ENCODE assay signal across 11 mouse cellular contexts in the genomic region with DNA sequence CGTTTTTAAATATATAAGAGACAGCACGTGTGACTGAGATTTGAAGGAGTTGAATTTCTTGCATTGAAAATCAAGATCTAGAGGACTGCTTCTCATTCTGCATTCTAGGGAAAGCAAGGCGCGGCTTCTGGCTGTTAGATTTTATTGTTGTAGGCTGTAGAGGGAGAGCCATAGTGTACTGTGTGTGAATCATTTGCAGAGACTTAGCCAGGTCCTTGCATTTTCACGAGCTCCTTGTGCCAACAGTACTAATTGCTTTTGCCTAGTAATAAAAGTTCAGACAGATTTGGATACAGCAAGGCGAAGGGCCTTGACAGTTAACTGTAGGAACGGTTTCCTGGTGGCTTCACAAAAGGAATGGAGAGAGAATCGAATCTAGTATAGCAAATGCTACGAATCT. TPM values are rescaled to one million over a fixed set of nuclear protein-coding genes. Genes with fewer than 3 reads are reported as not detected.
A peak's percentile ranks its signal among the peaks of the same experiment; 100 is the strongest.
DNase-seq lines count a peak whose midpoint lies in the region; ATAC-seq and TF ChIP-seq lines count a peak whose summit lies in the region.
"Had no signal": no experiment of that assay in that cellular context is flagged by ENCODE, and none has a peak within 500 bp of the region (broad histone marks: within the 10 kb centered on the region; RNA-seq: fewer than 3 reads in every experiment).

No protein-coding gene starts in this region.

- H3K27me3 ChIP-seq in hindbrain, embryonic 13.5 days, result no peaks in the 10 kb centered on the region
- H3K27me3 ChIP-seq in hindbrain, embryonic 10.5 days (ENCODE audit: insufficient read depth, poor library complexity, severe bottlenecking), result no peaks in the 10 kb centered on the region
- H3K27me3 ChIP-seq in forebrain, embryonic 13.5 days, result no peaks in the 10 kb centered on the region
- H3K27me3 ChIP-seq in limb, embryonic 14.5 days (ENCODE audit: control insufficient read depth, insufficient read depth, low read length), result no peaks in the 10 kb centered on the region

- no peak overlapping the region for H3K27ac ChIP-seq in hindbrain, embryonic 13.5 days
- no peak overlapping the region for H3K27ac ChIP-seq in hindbrain, embryonic 10.5 days
- no peak overlapping the region for H3K27ac ChIP-seq in forebrain, embryonic 13.5 days
- H3K27ac ChIP-seq in limb, embryonic 14.5 days (replicated peaks; ENCODE audit: low read depth, low read length), result no peak overlapping the region

- intact Hi-C loops in left cerebral cortex, postnatal 10 days (cut with DNase I), result loop anchor here (5.0 kb wide), 1 partner anchor 115 kb away; no protein-coding TSS in a partner anchor

- no peak overlapping the region for H3K4me3 ChIP-seq in hindbrain, embryonic 13.5 days
- H3K4me3 ChIP-seq in hindbrain, embryonic 10.5 days, result no peak overlapping the region
- H3K4me3 ChIP-seq in forebrain, embryonic 13.5 days, result no peak overlapping the region
- H3K4me3 ChIP-seq in limb, embryonic 14.5 days (replicated peaks; ENCODE audit: low read length), result peak overlapping the region; percentile 82; the same call in 1 of the 2 replicates

- no peak for TF ChIP-seq POLR2A in brain, embryonic 14.5 days (IDR thresholded peaks at IDR 0.05; ENCODE audit: borderline replicate concordance, extremely low read depth, insufficient read depth, insufficient read length, poor library complexity, severe bottlenecking)
- TF ChIP-seq POLR2A in limb, embryonic 14.5 days (IDR thresholded peaks at IDR 0.05; ENCODE audit: borderline replicate concordance, extremely low read depth, insufficient read depth, insufficient read length), result no peak

- DNase-seq in hindbrain, embryonic 10.5 days (ENCODE audit: low spot score), result no peak
- DNase-seq in brain, embryonic 14.5 days (ENCODE audit: low read depth), result peak; percentile 37
- DNase-seq in limb, embryonic 14.5 days (ENCODE audit: low spot score), result no peak
- DNase-seq in adrenal gland, postnatal 25 days, result no peak
- DNase-seq in left cerebral cortex, postnatal 10 days (ENCODE audit: extremely low spot score in 1 of 2, low spot score in 2 of 2), result no peak
- DNase-seq in frontal cortex, adult 2 months (ENCODE audit: extremely low spot score in 1 of 2, low spot score in 1 of 2), result no peak
- DNase-seq: right cerebral cortex, postnatal 4 days; thymus, postnatal 4 days had no signal

- H3K9me3 ChIP-seq in hindbrain, embryonic 13.5 days, result no peaks in the 10 kb centered on the region
- no peaks in the 10 kb centered on the region for H3K9me3 ChIP-seq in hindbrain, embryonic 10.5 days
- no peaks in the 10 kb centered on the region for H3K9me3 ChIP-seq in forebrain, embryonic 13.5 days (replicated peaks)
- no peaks in the 10 kb centered on the region for H3K9me3 ChIP-seq in limb, embryonic 14.5 days (ENCODE audit: control insufficient read depth, low read length)

- no peak for ATAC-seq in hindbrain, embryonic 13.5 days (ENCODE audit: low FRiP score)
- no peak for ATAC-seq in forebrain, embryonic 13.5 days
- ATAC-seq in limb, embryonic 14.5 days (ENCODE audit: low FRiP score, low read depth), result no peak
- ATAC-seq: activated CD4-positive, CD25-positive, alpha-beta regulatory T cell, adult 4 months had no signal

- TF ChIP-seq CTCF in brain, embryonic 14.5 days (IDR thresholded peaks at IDR 0.05; ENCODE audit: borderline replicate concordance, extremely low read depth, insufficient read depth, insufficient read length), result no peak

- no peaks in the 10 kb centered on the region for H3K36me3 ChIP-seq in hindbrain, embryonic 13.5 days
- H3K36me3 ChIP-seq in hindbrain, embryonic 10.5 days, result 0 out of 2 replicates have a peak, but pooled peaks cover 7% of the 10 kb centered on the region
- H3K36me3 ChIP-seq in forebrain, embryonic 13.5 days (ENCODE audit: poor library complexity, severe bottlenecking), result no peaks in the 10 kb centered on the region
- H3K36me3 ChIP-seq in limb, embryonic 14.5 days (ENCODE audit: control insufficient read depth, insufficient read depth, low read length), result no peaks in the 10 kb centered on the region

- H3K9ac ChIP-seq in hindbrain, embryonic 13.5 days, result no peak overlapping the region; the same call in 1 of the 2 replicates
- H3K9ac ChIP-seq in forebrain, embryonic 13.5 days, result peak overlapping the region; percentile 18; the same call in 1 of the 2 replicates
- H3K9ac ChIP-seq in limb, embryonic 14.5 days (ENCODE audit: low read depth, low read length, severe bottlenecking), result no peak overlapping the region

- H3K4me2 ChIP-seq in hindbrain, embryonic 13.5 days, result peak overlapping the region; percentile 87
- peak overlapping the region; percentile 91 for H3K4me2 ChIP-seq in forebrain, embryonic 13.5 days
- peak overlapping the region; percentile 87 for H3K4me2 ChIP-seq in limb, embryonic 14.5 days (replicated peaks; ENCODE audit: low read depth, low read length, severe bottlenecking)

- H3K4me1 ChIP-seq in hindbrain, embryonic 13.5 days (replicated peaks), result peaks cover 59% of the 10 kb centered on the region
- peaks cover 54% of the 10 kb centered on the region for H3K4me1 ChIP-seq in hindbrain, embryonic 10.5 days (replicated peaks)
- peaks cover 54% of the 10 kb centered on the region for H3K4me1 ChIP-seq in forebrain, embryonic 13.5 days
- peaks cover 39% of the 10 kb centered on the region for H3K4me1 ChIP-seq in limb, embryonic 14.5 days (ENCODE audit: control insufficient read depth, insufficient read depth, low read length)

- 77% methylated on average over 9 of the region's 9 CpGs for WGBS in hindbrain, embryonic 13.5 days
- WGBS in hindbrain, embryonic 10.5 days, result 84% methylated on average over 9 of the region's 9 CpGs
- WGBS in forebrain, embryonic 13.5 days, result 75% methylated on average over 9 of the region's 9 CpGs
- 44% methylated on average over 9 of the region's 9 CpGs for WGBS in limb, embryonic 14.5 days

RNA-seq across cellular contexts. Expression of gene Csrp2, which starts 3.0 kb away (rescaled TPM):
- 154 and 156 TPM in 2 replicates for polyA plus RNA-seq in hindbrain, embryonic 13.5 days (2015; fragmentation: Nextera tagmentation; extraction: Ambion mirVana)
- 185 and 198 TPM in 2 replicates for polyA plus RNA-seq in hindbrain, embryonic 10.5 days (2016; fragmentation: Nextera tagmentation; extraction: Ambion mirVana)
- 108 and 138 TPM in 2 replicates for polyA plus RNA-seq in brain, embryonic 14.5 days (2012; rRNA removed)
- 152 and 159 TPM in 2 replicates for polyA plus RNA-seq in forebrain, embryonic 13.5 days (2015; fragmentation: Nextera tagmentation; extraction: Ambion mirVana)
- 124 and 168 TPM in 2 replicates for polyA plus RNA-seq in limb, embryonic 14.5 days (2012; rRNA removed)
- 155 and 170 TPM in 2 replicates for polyA plus RNA-seq in limb, embryonic 14.5 days (2014; fragmentation: Nextera tagmentation; extraction: Ambion mirVana)
- 219 and 236 TPM in 2 replicates for total RNA-seq in adrenal gland, postnatal 25 days (2021)
- 10 to 100 TPM; 49.6 to 51.0 TPM for total RNA-seq in left cerebral cortex, postnatal 10 days (2021)
- 15.9 and 18.0 TPM in 2 replicates for polyA plus RNA-seq in frontal cortex, adult 2 months (2012; rRNA removed)
